Mouse (Mus musculus) erythroblast, embryonic 14.5 days (primary cell): ENCODE results near the gene Nab2.

Source experiments
- GATA1 ChIP-seq: IDR thresholded peaks from 2 replicates; pipeline ENCODE4 v1.6.1; 2012; ENCODE audit warnings: low read length, inconsistent platforms, mixed read lengths
- TAL1 ChIP-seq: IDR thresholded peaks from 3 replicates; pipeline ENCODE4 v1.6.1; 2012; ENCODE audit warnings: low read length, inconsistent platforms, mixed read lengths

- TF ChIP-seq TAL1, result no peak
- no peak for TF ChIP-seq GATA1
Observed at GRCm38 (mm10) chr10:127704766-127705220, 36.4 kb upstream of the Nab2 start, which contains the start of gene Myo1a.
